Mouse (Mus musculus) small intestine, adult 2 months (tissue): ENCODE data around the gene Mipol1. TPM values are rescaled to one million over a fixed set of nuclear protein-coding genes. Genes with fewer than 3 reads are reported as not detected.

Experiments used
- H3K27ac ChIP-seq: fragments of 200-500 bp; 2 replicates; pipeline ENCODE4 v1.5.1; 2012; ENCODE audit warnings: low read depth, low read length, control low read depth, inconsistent platforms; ENCODE audit not compliant: insufficient read depth
- H3K27me3 ChIP-seq: fragments of 200-500 bp; 2 replicates; pipeline ENCODE4 v1.6.1; 2012; ENCODE audit warnings: mild to moderate bottlenecking, moderate library complexity, low read length, inconsistent platforms; ENCODE audit not compliant: control insufficient read depth, insufficient read depth
- H3K36me3 ChIP-seq: fragments of 200-500 bp; 2 replicates; pipeline ENCODE4 v1.6.1; 2012; ENCODE audit warnings: mild to moderate bottlenecking, low read length, control low read depth, inconsistent platforms; ENCODE audit not compliant: control insufficient read depth, insufficient read depth
- H3K4me1 ChIP-seq: fragments of 200-500 bp; 2 replicates; pipeline ENCODE4 v1.6.1; 2012; ENCODE audit warnings: low read length, inconsistent platforms, mixed read lengths; ENCODE audit not compliant: control insufficient read depth, insufficient read depth, insufficient read length
- H3K4me3 ChIP-seq: fragments of 200-500 bp; 2 replicates; pipeline ENCODE4 v1.5.1; 2012; ENCODE audit warnings: low read depth, mild to moderate bottlenecking, control low read depth, inconsistent platforms, low read length, moderate library complexity
- CTCF ChIP-seq: fragments of 200-500 bp; IDR thresholded peaks from 2 replicates; pipeline ENCODE4 v1.5.1; 2012; ENCODE audit warnings: low read depth, mild to moderate bottlenecking, control low read depth, inconsistent platforms, low read length, moderate library complexity, mixed read lengths; ENCODE audit not compliant: insufficient replicate concordance, insufficient read length; ENCODE audit errors: extremely low read depth
- POLR2A ChIP-seq: fragments of 200-500 bp; IDR thresholded peaks from 2 replicates; pipeline ENCODE4 v1.6.1; 2012; ENCODE audit warnings: low read depth, mild to moderate bottlenecking, control low read depth, inconsistent platforms, low read length, moderate library complexity
- WGBS: fragments of 180-500 bp; shearing (Covaris S2); methylation state at CpG from one replicate; pipeline ENCODE4 v1.1.7; 2018; 5-methylcytosine and 5-hydroxymethylcytosine counted together
- polyA plus RNA-seq: library from polyadenylated mRNA; depleted of rRNA; stranded (reverse); fragments of >200 nt; gene quantifications from 2 replicates; pipeline ENCODE4 v1.2.3, GENCODE M21; 2012

Mipol1 gene
- polyA plus RNA-seq, 1 experiment = 0.53 TPM

DNA sequence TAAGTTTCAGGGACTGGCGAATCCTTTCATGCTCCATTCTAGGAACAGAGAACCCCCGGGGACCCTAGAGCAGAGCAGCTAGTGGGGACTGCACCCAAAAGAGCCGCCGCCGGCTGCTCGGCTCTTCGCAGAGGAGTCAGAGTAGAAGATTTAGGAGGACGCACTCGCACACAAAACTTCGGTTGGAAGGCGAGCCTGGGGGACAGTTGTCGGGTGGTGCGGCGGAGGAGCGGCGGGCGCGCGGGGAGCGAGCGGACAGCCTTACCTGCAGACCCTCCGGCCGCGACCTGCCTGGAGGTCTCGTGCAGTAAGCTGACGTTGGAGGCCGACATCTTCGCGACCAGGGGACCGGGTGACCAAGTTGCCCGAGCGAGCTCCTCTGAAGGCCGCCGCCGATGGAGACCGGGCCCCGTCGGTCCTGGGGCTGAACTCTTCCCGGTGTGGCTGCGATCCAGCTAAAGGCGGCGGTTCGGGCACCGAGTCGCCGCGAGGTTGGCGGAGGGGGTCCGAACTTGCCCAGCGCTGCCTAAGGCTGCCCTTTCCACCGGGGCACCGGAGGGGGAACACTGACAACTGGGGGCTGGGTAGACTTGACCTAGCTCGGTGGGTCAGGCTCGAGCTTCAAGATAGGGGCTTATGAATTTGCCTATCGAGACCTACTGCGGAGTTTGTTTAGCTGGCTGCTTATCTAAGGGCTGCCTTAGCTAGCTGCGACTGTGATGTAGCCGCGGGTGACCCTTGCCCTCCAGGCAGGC is 33.4 kb upstream of the Mipol1 start:
- Histone ChIP-seq H3K36me3 (no peaks in the 10 kb centered on the region), H3K4me3 (peak overlapping the region; percentile 60), H3K27me3 (peaks cover 17% of the 10 kb centered on the region), H3K4me1 (peaks cover 6% of the 10 kb centered on the region), H3K27ac (no peak overlapping the region)
- TF ChIP-seq POLR2A (no peak), CTCF (no peak)
- 6% methylated on average over 59 of the region's 59 CpGs for WGBS

GRCm38 (mm10) chr12:57197363-57198026 is 32.7 kb upstream of the Mipol1 start, which contains the start of gene Slc25a21:
Gene Slc25a21, minus strand, starts transcription at chr12:57197472.
- Histone ChIP-seq H3K4me3 (peak within 1 kb of the TSS; percentile 60), H3K27ac (no peak within 1 kb of the TSS), H3K4me1 (peaks cover 6% of the 10 kb centered on the region), H3K36me3 (no peaks in the 10 kb centered on the region), H3K27me3 (peaks cover 17% of the 10 kb centered on the region)
- TF ChIP-seq CTCF = no peak
- no peak for TF ChIP-seq POLR2A
- WGBS = 71% methylated on average over 10 of the region's 10 CpGs

- Histone ChIP-seq H3K4me3 (no peak overlapping the region), H3K4me1 (peaks cover 6% of the 10 kb centered on the region), H3K27me3 (peaks cover 17% of the 10 kb centered on the region), H3K27ac (no peak overlapping the region), H3K36me3 (no peaks in the 10 kb centered on the region)
- TF ChIP-seq CTCF = no peak
- TF ChIP-seq POLR2A = no peak
Measured at GRCm38 (mm10) chr12:57198269-57198668, 32.0 kb upstream of the Mipol1 start.

DNA sequence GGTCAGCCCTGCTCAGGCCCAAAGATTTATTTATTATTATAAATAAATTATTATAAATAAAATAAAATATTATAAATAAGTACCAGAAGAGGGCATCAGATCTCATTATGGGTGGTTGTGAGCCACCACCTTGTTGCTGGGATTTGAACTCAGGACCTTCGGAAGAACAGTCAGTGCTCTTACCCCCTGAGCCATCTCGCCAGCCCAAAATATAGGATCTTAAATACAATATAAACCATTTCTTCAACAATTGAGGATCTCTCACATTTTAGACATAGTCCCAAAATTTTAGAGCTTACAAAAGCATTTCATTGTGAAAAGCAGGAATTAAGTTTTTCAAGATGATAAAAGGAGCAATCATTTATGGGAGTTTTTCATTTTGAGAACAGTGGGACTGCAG is 30.8 kb upstream of the Mipol1 start:
- 87% methylated on average over 2 of the region's 2 CpGs for WGBS
- TF ChIP-seq CTCF (no peak), POLR2A (no peak)
- H3K27me3 ChIP-seq = peaks cover 17% of the 10 kb centered on the region
- H3K4me1 ChIP-seq = peaks cover 6% of the 10 kb centered on the region
- no peak overlapping the region for H3K4me3 ChIP-seq
- H3K36me3 ChIP-seq = no peaks in the 10 kb centered on the region
- no peak overlapping the region for H3K27ac ChIP-seq

DNA sequence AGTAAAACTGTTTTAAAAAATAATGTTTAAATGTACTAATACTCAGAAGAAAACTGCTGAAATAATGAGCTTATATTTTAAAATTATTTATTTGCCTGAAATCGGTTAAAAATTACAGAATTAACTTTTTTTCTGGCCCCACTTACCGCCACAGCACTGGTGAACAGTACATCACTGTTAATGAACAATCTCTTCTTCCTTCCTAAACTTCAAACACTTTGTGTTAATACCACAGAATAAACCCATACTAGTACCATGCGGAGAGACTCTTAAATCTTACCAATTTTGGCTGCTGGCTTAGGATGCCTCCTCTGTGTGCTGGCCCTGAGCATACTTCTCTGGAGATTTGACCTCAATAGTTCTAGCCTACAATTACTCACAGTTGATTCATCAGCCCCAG is 28.3 kb upstream of the Mipol1 start:
- H3K27ac ChIP-seq = no peak overlapping the region
- peaks cover 6% of the 10 kb centered on the region for H3K27me3 ChIP-seq
- no peaks in the 10 kb centered on the region for H3K36me3 ChIP-seq
- 95% methylated on average over 3 of the region's 3 CpGs for WGBS
- peaks cover under 1% of the 10 kb centered on the region for H3K4me1 ChIP-seq
- TF ChIP-seq CTCF = no peak
- no peak for TF ChIP-seq POLR2A
- H3K4me3 ChIP-seq = no peak overlapping the region

GRCm38 (mm10) chr12:57204276-57204851 is 25.9 kb upstream of the Mipol1 start:
- H3K4me3 ChIP-seq = no peak overlapping the region

More at GRCm38 (mm10) chr12:57204276-57204851, 25.9 kb upstream of the Mipol1 start:
- TF ChIP-seq POLR2A (no peak), CTCF (no peak)
- Histone ChIP-seq H3K36me3 (no peaks in the 10 kb centered on the region), H3K27ac (no peak overlapping the region), H3K27me3 (no peaks in the 10 kb centered on the region), H3K4me1 (no peaks in the 10 kb centered on the region)
- WGBS = 65% methylated on average over 4 of the region's 4 CpGs
